Mouse (Mus musculus) forebrain, embryonic 16.5 days (tissue): ENCODE results near the gene Mrps17. TPM values are rescaled to one million over a fixed set of nuclear protein-coding genes. Genes with fewer than 3 reads are reported as not detected.

Experiments used
- ATAC-seq: fragments of 200-750 bp; cut with Nextera tagmentation; 2 replicates; pipeline ENCODE4 v1.8.0; 2017; ENCODE audit warnings: mild to moderate bottlenecking, moderate library complexity
- H3K27ac ChIP-seq: fragments of 300-500 bp; sonication (generic); 2 replicates; pipeline ENCODE4 v1.5.1; 2014; ENCODE audit warnings: low read length, control low read depth
- H3K27me3 ChIP-seq: fragments of 300-500 bp; sonication (generic); replicated peaks from 2 replicates; pipeline ENCODE4 v1.6.1; 2014; ENCODE audit warnings: low read length; ENCODE audit not compliant: control insufficient read depth, insufficient read depth
- H3K36me3 ChIP-seq: fragments of 300-500 bp; sonication (generic); 2 replicates; pipeline ENCODE4 v1.6.1; 2014; ENCODE audit not compliant: control insufficient read depth, insufficient read depth
- H3K4me1 ChIP-seq: fragments of 300-500 bp; sonication (generic); replicated peaks from 2 replicates; pipeline ENCODE4 v1.6.1; 2014; ENCODE audit warnings: low read length; ENCODE audit not compliant: control insufficient read depth, insufficient read depth
- H3K4me2 ChIP-seq: fragments of 300-500 bp; sonication (generic); 2 replicates; pipeline ENCODE4 v1.6.1; 2014; ENCODE audit warnings: mild to moderate bottlenecking, low read length, control low read depth
- H3K4me3 ChIP-seq: fragments of 300-500 bp; sonication (generic); replicated peaks from 2 replicates; pipeline ENCODE4 v1.5.1; 2014; ENCODE audit warnings: mild to moderate bottlenecking, low read length, control low read depth
- H3K9ac ChIP-seq: fragments of 300-500 bp; sonication (generic); replicated peaks from 2 replicates; pipeline ENCODE4 v1.6.1; 2014; ENCODE audit warnings: low read depth, low read length, control low read depth
- H3K9me3 ChIP-seq: fragments of 300-500 bp; sonication (generic); 2 replicates; pipeline ENCODE4 v1.6.1; 2016; ENCODE audit warnings: low read length; ENCODE audit not compliant: control insufficient read depth
- WGBS: fragments of 180-500 bp; shearing (Covaris S2); extraction: QIAGEN DNeasy Blood & Tissue Kit; methylation state at CpG from one replicate; pipeline ENCODE4 v1.1.7; 2014; 5-methylcytosine and 5-hydroxymethylcytosine counted together
- polyA plus RNA-seq: library from polyadenylated mRNA; unstranded; fragments of >200 nt; fragmentation: Nextera tagmentation; extraction: Ambion mirVana; gene quantifications from 2 replicates; pipeline ENCODE4 v1.2.1, GENCODE M21; 2015

The Mrps17 gene
- polyA plus RNA-seq, 1 experiment from 2014 or later, result 190 TPM

GRCm38 (mm10) chr5:129729286-129729685 is 14.0 kb downstream of the Mrps17 start:
- H3K4me3 ChIP-seq, result no peak overlapping the region
- H3K9me3 ChIP-seq, result no peaks in the 10 kb centered on the region
- no peak overlapping the region for H3K9ac ChIP-seq
- H3K4me2 ChIP-seq, result no peak overlapping the region
- no peak overlapping the region for H3K27ac ChIP-seq
- no peaks in the 10 kb centered on the region for H3K27me3 ChIP-seq
- no peaks in the 10 kb centered on the region for H3K36me3 ChIP-seq
- H3K4me1 ChIP-seq, result peaks cover 12% of the 10 kb centered on the region; the same call in 1 of the 2 replicates
- WGBS, result 79% methylated on average over 11 of the region's 11 CpGs
- ATAC-seq, result no peak

- WGBS, result 87% methylated on average over 11 of the region's 11 CpGs
- Histone ChIP-seq H3K36me3 (no peaks in the 10 kb centered on the region), H3K9ac (no peak overlapping the region), H3K27ac (no peak overlapping the region), H3K4me1 (peaks cover 9% of the 10 kb centered on the region; the same call in 1 of the 2 replicates), H3K4me2 (no peak overlapping the region), H3K27me3 (no peaks in the 10 kb centered on the region), H3K9me3 (no peaks in the 10 kb centered on the region), H3K4me3 (no peak overlapping the region)
- no peak for ATAC-seq
These were observed 15.0 kb downstream of the Mrps17 start for GRCm38 (mm10) chr5:129730344-129730743.

- Histone ChIP-seq H3K9ac (no peak overlapping the region), H3K4me2 (no peak overlapping the region), H3K36me3 (no peaks in the 10 kb centered on the region), H3K27ac (no peak overlapping the region), H3K4me1 (peaks cover 6% of the 10 kb centered on the region; the same call in 1 of the 2 replicates), H3K9me3 (no peaks in the 10 kb centered on the region), H3K27me3 (no peaks in the 10 kb centered on the region), H3K4me3 (no peak overlapping the region)
- no peak for ATAC-seq
- 84% methylated on average over 5 of the region's 5 CpGs for WGBS
These were observed 15.7 kb downstream of the Mrps17 start for GRCm38 (mm10) chr5:129731021-129731420.

- Histone ChIP-seq H3K4me2 (no peak overlapping the region), H3K36me3 (peaks cover 9% of the 10 kb centered on the region; the same call in 1 of the 2 replicates), H3K27ac (no peak overlapping the region), H3K4me3 (no peak overlapping the region), H3K27me3 (no peaks in the 10 kb centered on the region), H3K9me3 (no peaks in the 10 kb centered on the region), H3K9ac (no peak overlapping the region), H3K4me1 (no peaks in the 10 kb centered on the region)
- 100% methylated on average over 1 of the region's 1 CpGs for WGBS
- no peak for ATAC-seq
These were observed 25.7 kb downstream of the Mrps17 start for GRCm38 (mm10) chr5:129740976-129741375.

GRCm38 (mm10) chr5:129742903-129743488 is 27.7 kb downstream of the Mrps17 start:
- Histone ChIP-seq H3K4me2 (no peak overlapping the region), H3K9ac (no peak overlapping the region), H3K4me1 (no peaks in the 10 kb centered on the region), H3K4me3 (no peak overlapping the region), H3K36me3 (peaks cover 18% of the 10 kb centered on the region), H3K27ac (no peak overlapping the region), H3K9me3 (no peaks in the 10 kb centered on the region), H3K27me3 (no peaks in the 10 kb centered on the region)
- no peak for ATAC-seq
- WGBS, result 85% methylated on average over 7 of the region's 7 CpGs

GRCm38 (mm10) chr5:129744050-129744449 is 28.8 kb downstream of the Mrps17 start:
- H3K9ac ChIP-seq, result no peak overlapping the region
- H3K36me3 ChIP-seq, result peaks cover 18% of the 10 kb centered on the region
- H3K4me1 ChIP-seq, result no peaks in the 10 kb centered on the region
- no peak overlapping the region for H3K4me3 ChIP-seq
- no peak for ATAC-seq
- 86% methylated on average over 6 of the region's 6 CpGs for WGBS
- H3K9me3 ChIP-seq, result no peaks in the 10 kb centered on the region
- no peak overlapping the region for H3K27ac ChIP-seq
- no peak overlapping the region for H3K4me2 ChIP-seq
- no peaks in the 10 kb centered on the region for H3K27me3 ChIP-seq

GRCm38 (mm10) chr5:129756886-129757285 is 41.6 kb downstream of the Mrps17 start:
- no peak for ATAC-seq
- peaks cover 12% of the 10 kb centered on the region for H3K36me3 ChIP-seq
- no peaks in the 10 kb centered on the region for H3K27me3 ChIP-seq
- H3K27ac ChIP-seq, result no peak overlapping the region
- H3K9ac ChIP-seq, result no peak overlapping the region
- H3K9me3 ChIP-seq, result no peaks in the 10 kb centered on the region
- WGBS, result 94% methylated on average over 20 of the region's 20 CpGs
- H3K4me1 ChIP-seq, result peaks cover 4% of the 10 kb centered on the region
- no peak overlapping the region for H3K4me2 ChIP-seq
- H3K4me3 ChIP-seq, result no peak overlapping the region

- no peak for ATAC-seq
- 93% methylated on average over 13 of the region's 13 CpGs for WGBS
- Histone ChIP-seq H3K9me3 (no peaks in the 10 kb centered on the region), H3K27ac (no peak overlapping the region), H3K9ac (no peak overlapping the region), H3K4me2 (no peak overlapping the region), H3K36me3 (peaks cover 8% of the 10 kb centered on the region), H3K27me3 (no peaks in the 10 kb centered on the region), H3K4me3 (no peak overlapping the region), H3K4me1 (peaks cover 7% of the 10 kb centered on the region)
These were observed 44.7 kb downstream of the Mrps17 start for GRCm38 (mm10) chr5:129759929-129760480.

- peak; percentile 96 for ATAC-seq
- H3K9ac ChIP-seq, result peak overlapping the region; percentile 8; the same call in 1 of the 2 replicates
These were observed 46.7 kb downstream of the Mrps17 start for GRCm38 (mm10) chr5:129761865-129762540.

More at GRCm38 (mm10) chr5:129761865-129762540, 46.7 kb downstream of the Mrps17 start:
- Histone ChIP-seq H3K9me3 (no peaks in the 10 kb centered on the region), H3K4me2 (no peak overlapping the region), H3K4me3 (no peak overlapping the region), H3K27ac (peak overlapping the region; percentile 84), H3K4me1 (peaks cover 7% of the 10 kb centered on the region), H3K36me3 (peaks cover 6% of the 10 kb centered on the region; the same call in 1 of the 2 replicates), H3K27me3 (no peaks in the 10 kb centered on the region)
- whole genome bisulfite sequencing, result 24% methylated on average over 18 of the region's 18 CpGs
